Mouse (Mus musculus) stomach, embryonic 15.5 days (tissue): ENCODE measurements around the gene Cct2. TPM values are rescaled to one million over a fixed set of nuclear protein-coding genes. Genes with fewer than 3 reads are reported as not detected.
"Not testable (repeated sequence)": the region's sequence is repeated elsewhere in the genome, so short reads cannot be mapped to it uniquely, and the experiment has no call there.

Experiments used
- ATAC-seq: fragments of 200-750 bp; cut with Nextera tagmentation; 2 replicates; pipeline ENCODE4 v1.8.0; 2017; ENCODE audit warnings: low read depth, moderate number of reproducible peaks, moderate TSS enrichment; ENCODE audit not compliant: insufficient read depth, low FRiP score
- H3K27ac ChIP-seq: fragments of 300-500 bp; sonication (generic); 2 replicates; pipeline ENCODE4 v1.5.1; 2015; ENCODE audit warnings: mild to moderate bottlenecking, inconsistent platforms
- H3K27me3 ChIP-seq: fragments of 300-500 bp; sonication (generic); replicated peaks from 2 replicates; pipeline ENCODE4 v1.6.1; 2015; ENCODE audit warnings: inconsistent platforms
- H3K36me3 ChIP-seq: fragments of 300-500 bp; sonication (generic); 2 replicates; pipeline ENCODE4 v1.6.1; 2015; ENCODE audit warnings: inconsistent platforms
- H3K4me1 ChIP-seq: fragments of 300-500 bp; sonication (generic); 2 replicates; pipeline ENCODE4 v1.6.1; 2015; ENCODE audit warnings: inconsistent platforms
- H3K4me2 ChIP-seq: fragments of 300-500 bp; sonication (generic); 2 replicates; pipeline ENCODE4 v1.6.1; 2015; ENCODE audit warnings: mild to moderate bottlenecking, inconsistent platforms
- H3K4me3 ChIP-seq: fragments of 300-500 bp; sonication (generic); replicated peaks from 2 replicates; pipeline ENCODE4 v1.5.1; 2015; ENCODE audit warnings: inconsistent platforms
- H3K9ac ChIP-seq: fragments of 300-500 bp; sonication (generic); 2 replicates; pipeline ENCODE4 v1.6.1; 2015; ENCODE audit warnings: inconsistent platforms
- H3K9me3 ChIP-seq: fragments of 300-500 bp; sonication (generic); 2 replicates; pipeline ENCODE4 v1.6.1; 2016; ENCODE audit warnings: inconsistent platforms
- WGBS: fragments of 180-500 bp; shearing (Covaris S2); methylation state at CpG from one replicate; pipeline ENCODE4 v1.1.7; 2015; 5-methylcytosine and 5-hydroxymethylcytosine counted together
- polyA plus RNA-seq: library from polyadenylated mRNA; unstranded; fragments of >200 nt; fragmentation: Nextera tagmentation; extraction: Ambion mirVana; gene quantifications from 2 replicates; pipeline ENCODE4 v1.2.1, GENCODE M21; 2015

The Cct2 gene
- polyA plus RNA-seq, 1 experiment from 2014 or later, result 229 TPM

- Histone ChIP-seq H3K27ac (no peak overlapping the region), H3K4me1 (0 out of 2 replicates have a peak, but pooled peaks cover 8% of the 10 kb centered on the region), H3K27me3 (no peaks in the 10 kb centered on the region), H3K9me3 (no peaks in the 10 kb centered on the region), H3K36me3 (peaks cover 42% of the 10 kb centered on the region), H3K4me3 (no peak overlapping the region), H3K4me2 (no peak overlapping the region), H3K9ac (no peak overlapping the region)
- 76% methylated on average over 4 of the region's 4 CpGs for WGBS
- ATAC-seq, result no peak
Observed at GRCm38 (mm10) chr10:117049961-117050597, 13.5 kb downstream of the Cct2 start.

- ATAC-seq, result no peak
- no peak overlapping the region for H3K9ac ChIP-seq
- H3K4me1 ChIP-seq, result 0 out of 2 replicates have a peak, but pooled peaks cover 8% of the 10 kb centered on the region
- H3K27ac ChIP-seq, result no peak overlapping the region
- H3K9me3 ChIP-seq, result no peaks in the 10 kb centered on the region
- WGBS, result 81% methylated on average over 4 of the region's 4 CpGs
- H3K27me3 ChIP-seq, result no peaks in the 10 kb centered on the region
- peaks cover 37% of the 10 kb centered on the region for H3K36me3 ChIP-seq
- H3K4me2 ChIP-seq, result no peak overlapping the region
- H3K4me3 ChIP-seq, result no peak overlapping the region
Observed at GRCm38 (mm10) chr10:117049253-117049652, 14.4 kb downstream of the Cct2 start.

DNA sequence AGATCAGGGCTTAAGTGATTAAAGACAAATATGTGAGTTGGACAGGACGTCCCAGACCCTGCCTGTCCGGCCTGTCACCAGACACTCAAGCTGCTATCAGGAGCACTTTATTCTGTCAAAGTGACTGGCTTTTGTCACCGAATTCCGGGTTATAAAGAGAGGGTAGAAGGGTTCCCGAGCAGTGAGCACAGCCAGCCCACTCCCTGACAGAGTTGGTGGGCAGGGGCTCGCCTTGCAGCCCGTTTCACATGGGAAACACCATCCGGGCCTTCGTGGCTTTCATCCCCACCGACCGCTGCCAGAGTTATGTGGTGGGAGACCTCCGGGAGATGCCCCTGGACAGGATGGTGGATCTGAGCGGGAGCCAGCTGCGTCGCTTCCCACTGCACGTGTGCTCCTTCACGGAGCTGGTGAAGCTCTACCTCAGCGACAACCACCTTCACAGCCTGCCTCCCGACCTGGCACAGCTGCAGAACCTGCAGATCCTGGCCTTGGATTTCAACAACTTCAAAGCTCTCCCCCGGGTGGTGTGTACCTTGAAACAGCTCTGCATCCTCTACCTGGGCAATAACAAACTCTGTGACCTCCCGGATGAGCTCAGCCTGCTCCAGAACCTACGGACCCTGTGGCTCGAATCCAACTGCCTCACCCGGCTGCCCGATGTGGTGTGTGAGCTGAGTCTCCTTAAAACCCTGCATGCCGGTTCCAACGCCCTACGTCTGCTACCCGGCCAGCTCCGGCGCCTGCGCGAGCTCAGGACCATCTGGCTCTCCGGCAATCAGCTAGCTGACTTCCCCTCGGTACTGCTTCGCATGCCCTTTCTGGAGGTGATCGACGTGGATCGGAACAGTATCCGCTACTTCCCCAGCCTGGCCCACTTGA, 18.2 kb downstream of the Cct2 start, which contains the start of gene Lrrc10:
Lrrc10 (plus strand) TSS at position 167 of the 882 bp plus-strand sequence.
- peak within 1 kb of the TSS; percentile 29 for H3K4me2 ChIP-seq
- H3K9ac ChIP-seq, result no peak within 1 kb of the TSS
- no peak within 1 kb of the TSS for H3K27ac ChIP-seq
- ATAC-seq, result peak; percentile 29; the same call in 1 of the 2 replicates
- H3K27me3 ChIP-seq, result no peaks in the 10 kb centered on the region
- peaks cover 6% of the 10 kb centered on the region for H3K36me3 ChIP-seq
- 0 out of 2 replicates have a peak, but pooled peaks cover 8% of the 10 kb centered on the region for H3K4me1 ChIP-seq
- H3K4me3 ChIP-seq, result peak within 1 kb of the TSS; percentile 0; the same call in 1 of the 2 replicates
- H3K9me3 ChIP-seq, result no peaks in the 10 kb centered on the region
- WGBS, result 37% methylated on average over 40 of the region's 40 CpGs

DNA sequence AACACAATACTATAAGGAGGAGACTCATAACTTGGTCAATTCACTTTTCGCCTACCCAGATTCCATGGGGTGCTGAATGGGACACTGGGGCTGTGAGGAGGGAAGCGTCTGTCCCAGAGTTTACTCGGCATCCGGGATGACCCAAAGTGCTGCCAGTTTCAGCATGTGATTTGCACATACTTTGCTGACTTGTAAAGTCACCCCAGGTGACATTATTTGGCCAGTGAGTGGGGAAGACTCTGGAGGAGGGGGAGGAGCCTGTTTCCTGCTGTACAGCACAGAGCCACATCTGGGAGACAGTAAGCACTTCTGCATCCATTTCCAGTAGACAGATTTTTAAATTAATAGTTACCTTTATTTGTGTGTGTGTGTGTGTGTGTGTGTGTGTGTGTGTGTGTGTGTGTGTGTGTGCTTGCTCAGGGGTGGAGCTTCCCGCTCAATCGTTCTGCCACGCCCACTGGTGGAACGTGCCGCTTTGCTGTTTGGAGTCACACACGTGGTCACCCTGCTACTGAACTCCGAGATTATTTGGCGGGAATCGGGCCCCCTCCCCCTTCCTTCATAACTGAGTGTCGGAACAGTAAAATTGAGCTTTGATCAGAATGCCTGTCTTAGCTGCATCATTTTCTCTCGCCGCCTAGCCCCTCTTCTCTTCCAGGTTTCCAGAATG, 20.0 kb downstream of the Cct2 start:
- Histone ChIP-seq H3K4me3 (0 out of 2 replicates have a peak overlapping the region, but pooled peaks have one; percentile 5), H3K4me2 (peak overlapping the region; percentile 29)
- ATAC-seq, H3K4me1 ChIP-seq, H3K27me3 ChIP-seq, H3K36me3 ChIP-seq, H3K9ac ChIP-seq, H3K9me3 ChIP-seq, H3K27ac ChIP-seq: not testable (repeated sequence)
- 30% methylated on average over 16 of the region's 16 CpGs for WGBS

DNA sequence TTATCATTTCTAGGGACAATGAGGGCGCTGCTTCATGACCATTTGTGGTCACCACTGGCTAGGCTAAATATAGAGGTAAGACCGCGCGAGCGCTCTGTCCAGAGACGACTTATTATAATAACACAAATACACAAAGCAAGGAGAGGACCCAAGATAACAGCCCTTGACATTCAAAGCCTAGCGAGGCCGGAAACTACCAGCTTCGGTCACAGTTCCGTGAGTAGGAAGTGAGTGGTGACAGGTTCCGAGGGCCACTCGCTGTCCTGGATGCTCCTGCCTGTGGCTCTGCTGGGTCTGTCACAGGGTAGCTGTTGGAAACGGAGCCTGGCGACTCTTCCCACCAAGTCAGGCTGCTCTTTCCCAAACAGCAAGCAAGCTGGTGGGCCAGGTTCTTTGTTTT, 21.3 kb downstream of the Cct2 start:
- no peaks in the 10 kb centered on the region for H3K9me3 ChIP-seq
- no peaks in the 10 kb centered on the region for H3K36me3 ChIP-seq
- H3K4me1 ChIP-seq, result 0 out of 2 replicates have a peak, but pooled peaks cover 8% of the 10 kb centered on the region
- no peak for ATAC-seq
- no peaks in the 10 kb centered on the region for H3K27me3 ChIP-seq
- no peak overlapping the region for H3K9ac ChIP-seq
- WGBS, result 83% methylated on average over 14 of the region's 14 CpGs
- no peak overlapping the region for H3K4me2 ChIP-seq
- no peak overlapping the region for H3K4me3 ChIP-seq
- H3K27ac ChIP-seq, result no peak overlapping the region

GRCm38 (mm10) chr10:117040355-117040754, 23.3 kb downstream of the Cct2 start:
- Histone ChIP-seq H3K27ac (no peak overlapping the region), H3K36me3 (no peaks in the 10 kb centered on the region), H3K27me3 (no peaks in the 10 kb centered on the region), H3K4me1 (no peaks in the 10 kb centered on the region), H3K9ac (no peak overlapping the region), H3K9me3 (no peaks in the 10 kb centered on the region), H3K4me2 (no peak overlapping the region), H3K4me3 (no peak overlapping the region)
- ATAC-seq, result no peak
- 66% methylated on average over 6 of the region's 6 CpGs for WGBS

DNA sequence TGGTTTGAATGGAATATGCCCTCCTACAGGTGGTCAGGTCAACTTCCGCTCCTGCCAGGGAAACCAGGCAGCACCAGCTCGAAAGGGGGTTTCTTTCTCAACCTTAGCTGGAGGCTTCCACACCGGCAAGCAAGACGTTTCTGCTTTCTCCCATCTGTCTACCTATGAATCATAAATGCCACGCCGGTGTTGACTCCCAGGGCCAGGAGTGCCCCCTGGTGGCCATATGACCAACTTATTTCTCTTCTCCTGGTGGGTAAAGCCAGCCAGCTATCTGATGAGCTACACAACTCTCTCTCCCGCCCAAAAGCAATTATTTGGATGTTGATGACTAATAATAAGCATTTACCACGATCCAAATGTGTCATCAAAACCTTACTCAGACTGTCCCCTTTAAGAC, 29.8 kb downstream of the Cct2 start:
- H3K4me2 ChIP-seq, result no peak overlapping the region
- no peak overlapping the region for H3K27ac ChIP-seq
- no peaks in the 10 kb centered on the region for H3K4me1 ChIP-seq
- no peak for ATAC-seq
- H3K27me3 ChIP-seq, result no peaks in the 10 kb centered on the region
- no peaks in the 10 kb centered on the region for H3K36me3 ChIP-seq
- 17% methylated on average over 8 of the region's 8 CpGs for WGBS
- H3K9ac ChIP-seq, result no peak overlapping the region
- H3K4me3 ChIP-seq, result no peak overlapping the region
- H3K9me3 ChIP-seq, result no peaks in the 10 kb centered on the region

DNA sequence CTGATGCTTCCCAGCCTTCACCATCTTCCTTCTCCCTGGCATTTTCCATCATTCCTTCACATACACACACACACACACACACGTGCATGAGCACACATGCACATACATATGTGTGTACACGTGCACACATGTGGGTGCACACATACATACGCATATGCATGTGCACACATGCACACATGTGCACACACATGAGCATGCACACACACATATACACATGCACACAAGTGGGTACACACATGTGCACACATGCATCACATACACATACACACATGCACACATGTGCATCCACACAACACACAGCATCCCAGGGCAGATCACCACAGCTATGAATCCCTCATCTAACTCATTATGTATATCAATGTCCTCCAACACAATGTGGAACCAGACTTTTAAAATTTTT, 32.5 kb downstream of the Cct2 start:
- no peaks in the 10 kb centered on the region for H3K27me3 ChIP-seq
- H3K36me3 ChIP-seq, result no peaks in the 10 kb centered on the region
- no peak for ATAC-seq
- 87% methylated on average over 3 of the region's 3 CpGs for WGBS
- H3K4me2 ChIP-seq, result no peak overlapping the region
- H3K4me1 ChIP-seq, result no peaks in the 10 kb centered on the region
- no peaks in the 10 kb centered on the region for H3K9me3 ChIP-seq
- no peak overlapping the region for H3K9ac ChIP-seq
- H3K4me3 ChIP-seq, result no peak overlapping the region
- no peak overlapping the region for H3K27ac ChIP-seq

DNA sequence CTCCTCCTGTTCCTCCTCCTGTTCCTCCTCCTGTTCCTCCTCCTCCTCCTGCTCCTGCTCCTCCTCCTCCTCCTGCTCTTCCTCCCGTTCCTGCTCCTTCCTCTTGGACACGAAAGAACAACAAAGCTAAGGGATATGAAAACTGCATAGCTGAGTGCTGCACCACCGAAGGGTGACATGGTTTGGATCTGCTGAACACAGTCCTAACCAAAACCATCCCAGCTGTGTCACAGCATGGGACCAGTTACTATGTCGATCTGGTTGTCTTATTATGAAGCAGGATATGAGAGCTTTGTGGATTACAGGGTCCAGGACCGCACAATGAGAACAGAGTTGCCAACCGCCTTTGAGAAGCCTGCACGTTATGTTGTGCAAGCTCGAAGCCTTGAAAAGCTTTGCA, 37.4 kb downstream of the Cct2 start:
- Histone ChIP-seq H3K9me3 (no peaks in the 10 kb centered on the region), H3K4me3 (no peak overlapping the region), H3K4me2 (no peak overlapping the region), H3K9ac (no peak overlapping the region), H3K27ac (no peak overlapping the region), H3K4me1 (0 out of 2 replicates have a peak, but pooled peaks cover 6% of the 10 kb centered on the region), H3K36me3 (no peaks in the 10 kb centered on the region), H3K27me3 (peaks cover 13% of the 10 kb centered on the region; the same call in 1 of the 2 replicates)
- WGBS, result 79% methylated on average over 8 of the region's 8 CpGs
- no peak for ATAC-seq

GRCm38 (mm10) chr10:117025776-117026175, 37.8 kb downstream of the Cct2 start:
- not testable (repeated sequence) for H3K36me3 ChIP-seq, H3K4me3 ChIP-seq, ATAC-seq, H3K27ac ChIP-seq, H3K9ac ChIP-seq, H3K9me3 ChIP-seq, H3K4me1 ChIP-seq, H3K4me2 ChIP-seq
- H3K27me3 ChIP-seq, result peaks cover 13% of the 10 kb centered on the region; the same call in 1 of the 2 replicates

DNA sequence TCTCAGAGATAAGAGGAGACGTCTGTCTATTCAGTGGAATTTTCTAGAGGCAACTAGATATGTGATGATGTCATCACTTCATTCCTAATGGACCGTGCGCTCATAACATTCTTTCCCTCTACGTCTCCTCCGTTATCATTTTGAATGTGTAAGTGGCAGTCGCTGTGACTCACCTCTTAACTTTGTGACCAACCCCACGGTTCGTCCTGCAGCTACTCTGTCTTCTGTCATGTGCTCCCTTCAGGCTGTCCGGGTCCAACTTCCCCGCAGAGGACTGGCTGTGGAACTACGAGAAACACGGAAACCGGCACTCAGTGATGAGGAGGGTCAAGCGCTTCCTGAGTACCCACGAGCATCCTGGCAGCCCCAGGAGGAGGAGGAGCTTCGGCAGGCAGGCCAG, 39.9 kb downstream of the Cct2 start:
- ATAC-seq, result no peak
- Histone ChIP-seq H3K27me3 (peaks cover 13% of the 10 kb centered on the region; the same call in 1 of the 2 replicates), H3K9me3 (no peaks in the 10 kb centered on the region), H3K4me3 (peak overlapping the region; percentile 16; the same call in 1 of the 2 replicates), H3K27ac (no peak overlapping the region), H3K36me3 (no peaks in the 10 kb centered on the region), H3K4me2 (peak overlapping the region; percentile 45), H3K9ac (no peak overlapping the region), H3K4me1 (0 out of 2 replicates have a peak, but pooled peaks cover 6% of the 10 kb centered on the region)
- 34% methylated on average over 16 of the region's 16 CpGs for WGBS
